Mouse (Mus musculus): ENCODE measurements at regions not wholly inside any gene's neighbourhood (a gene's known extent, or its start where the extent isn't known, plus 50 kb on each side); places are given as distances from the start of the nearest gene placed in this dataset.

- no peak for DNase-seq (ENCODE audit: low read depth, low spot score)
Observed at GRCm38 (mm10) chr16:93078909-93079308, 253.0 kb upstream of the Runx1 start.

GRCm38 (mm10) chr16:93075488-93075887 lies 249.5 kb upstream of the Runx1 start:
- no peak for DNase-seq (ENCODE audit: low read depth, low spot score)

GRCm38 (mm10) chr16:93072156-93072555 lies 246.2 kb upstream of the Runx1 start:
- DNase-seq (ENCODE audit: low read depth, low spot score): no peak

- no peak for DNase-seq (ENCODE audit: low read depth, low spot score)
Observed at GRCm38 (mm10) chr16:93071726-93072125, 245.8 kb upstream of the Runx1 start.

GRCm38 (mm10) chr16:93066821-93067220 lies 240.9 kb upstream of the Runx1 start:
- DNase-seq (ENCODE audit: low read depth, low spot score): no peak

GRCm38 (mm10) chr16:93061475-93062179 lies 235.7 kb upstream of the Runx1 start:
- no peak for DNase-seq (ENCODE audit: low read depth, low spot score)

GRCm38 (mm10) chr16:93056295-93056694 lies 230.3 kb upstream of the Runx1 start:
- DNase-seq (ENCODE audit: low read depth, low spot score): no peak

GRCm38 (mm10) chr16:93055545-93055944 lies 229.6 kb upstream of the Runx1 start:
- no peak for DNase-seq (ENCODE audit: low read depth, low spot score)

- no peak for DNase-seq (ENCODE audit: low read depth, low spot score)
Observed at GRCm38 (mm10) chr16:93051233-93051632, 225.3 kb upstream of the Runx1 start.

GRCm38 (mm10) chr16:93048418-93048932 lies 222.5 kb upstream of the Runx1 start:
- DNase-seq (ENCODE audit: low read depth, low spot score): peak; percentile 45

- DNase-seq (ENCODE audit: low read depth, low spot score): peak; percentile 17
Observed at GRCm38 (mm10) chr16:93047594-93047993, 221.6 kb upstream of the Runx1 start.

- no peak for DNase-seq (ENCODE audit: low read depth, low spot score)
Observed at GRCm38 (mm10) chr16:93046221-93046620, 220.3 kb upstream of the Runx1 start.

- no peak for DNase-seq (ENCODE audit: low read depth, low spot score)
Observed at GRCm38 (mm10) chr16:93043355-93043754, 217.4 kb upstream of the Runx1 start.

- no peak for DNase-seq (ENCODE audit: low read depth, low spot score)
Observed at GRCm38 (mm10) chr16:93042941-93043340, 217.0 kb upstream of the Runx1 start.

GRCm38 (mm10) chr16:93042491-93042890 lies 216.5 kb upstream of the Runx1 start:
- DNase-seq (ENCODE audit: low read depth, low spot score): no peak

GRCm38 (mm10) chr16:93041887-93042286 lies 215.9 kb upstream of the Runx1 start:
- DNase-seq (ENCODE audit: low read depth, low spot score): no peak

- no peak for DNase-seq (ENCODE audit: low read depth, low spot score)
Observed at GRCm38 (mm10) chr16:93041399-93041798, 215.4 kb upstream of the Runx1 start.

- DNase-seq (ENCODE audit: low read depth, low spot score): no peak
Observed at GRCm38 (mm10) chr16:93035626-93036025, 209.7 kb upstream of the Runx1 start.

GRCm38 (mm10) chr16:93033943-93034342 lies 208.0 kb upstream of the Runx1 start:
- peak; percentile 23 for DNase-seq (ENCODE audit: low read depth, low spot score)

GRCm38 (mm10) chr16:93031624-93032023 lies 205.7 kb upstream of the Runx1 start:
- peak; percentile 7 for DNase-seq (ENCODE audit: low read depth, low spot score)

- peak; percentile 13 for DNase-seq (ENCODE audit: low read depth, low spot score)
Observed at GRCm38 (mm10) chr16:93028640-93029039, 202.7 kb upstream of the Runx1 start.

- DNase-seq (ENCODE audit: low read depth, low spot score): no peak
Observed at GRCm38 (mm10) chr16:93028016-93028415, 202.1 kb upstream of the Runx1 start.

GRCm38 (mm10) chr16:93026094-93026648 lies 200.2 kb upstream of the Runx1 start:
- peak; percentile 6 for DNase-seq (ENCODE audit: low read depth, low spot score)

All from brain, adult 2 months (tissue).